Mouse (Mus musculus) liver, adult 2 months (tissue): ENCODE data around the gene A630010A05Rik. TPM values are rescaled to one million over a fixed set of nuclear protein-coding genes. Genes with fewer than 3 reads are reported as not detected.
"Not testable (repeated sequence)": the region's sequence is repeated elsewhere in the genome, so short reads cannot be mapped to it uniquely, and the experiment has no call there.

ENCODE experiments used
- DNase-seq: peaks from one replicate; pipeline ENCODE4 v3.0.0-alpha.2; 2011; ENCODE audit warnings: low read depth, low spot score; ENCODE audit errors: extremely low read depth
- H3K27ac ChIP-seq: fragments of 200-500 bp; replicated peaks from 2 replicates; pipeline ENCODE4 v1.5.1; 2012; ENCODE audit warnings: low read depth, mild to moderate bottlenecking, control low read depth, inconsistent platforms, low read length; ENCODE audit not compliant: insufficient read depth
- H3K27me3 ChIP-seq: fragments of 200-500 bp; 2 replicates; pipeline ENCODE4 v1.6.1; 2012; ENCODE audit warnings: mild to moderate bottlenecking, moderate library complexity, low read length, inconsistent platforms; ENCODE audit not compliant: control insufficient read depth, insufficient read depth
- H3K36me3 ChIP-seq: fragments of 200-500 bp; 2 replicates; pipeline ENCODE4 v1.6.1; 2012; ENCODE audit warnings: low read length, inconsistent platforms; ENCODE audit not compliant: control insufficient read depth, insufficient read depth
- H3K4me1 ChIP-seq: fragments of 200-500 bp; 2 replicates; pipeline ENCODE4 v1.6.1; 2011; ENCODE audit warnings: low read length; ENCODE audit not compliant: control insufficient read depth, insufficient read depth
- H3K4me3 ChIP-seq: fragments of 200-500 bp; 2 replicates; pipeline ENCODE4 v1.5.1; 2011; ENCODE audit warnings: low read depth, mild to moderate bottlenecking, control low read depth, low read length, moderate library complexity; ENCODE audit not compliant: insufficient read depth
- H3K79me2 ChIP-seq: fragments of 200-500 bp; 2 replicates; pipeline ENCODE4 v1.6.1; 2012; ENCODE audit warnings: inconsistent platforms, mild to moderate bottlenecking, low read length, moderate library complexity; ENCODE audit not compliant: control insufficient read depth, insufficient read depth
- H3K9ac ChIP-seq: fragments of 200-500 bp; 2 replicates; pipeline ENCODE4 v1.6.1; 2012; ENCODE audit warnings: low read depth, mild to moderate bottlenecking, control low read depth, inconsistent platforms, low read length
- CTCF ChIP-seq: fragments of 200-500 bp; IDR thresholded peaks from 2 replicates; pipeline ENCODE4 v1.5.1; 2011; ENCODE audit warnings: low read depth, low read length, control low read depth
- POLR2A ChIP-seq: fragments of 200-500 bp; IDR thresholded peaks from 2 replicates; pipeline ENCODE4 v1.6.1; 2011; ENCODE audit warnings: low read length, control low read depth; ENCODE audit not compliant: insufficient read depth; ENCODE audit errors: extremely low read depth
- WGBS: fragments of 180-500 bp; shearing (Covaris S2); methylation state at CpG from one replicate; pipeline ENCODE4 v1.1.7; 2018; 5-methylcytosine and 5-hydroxymethylcytosine counted together
- polyA plus RNA-seq: library from polyadenylated mRNA; depleted of rRNA; stranded (reverse); fragments of >200 nt; gene quantifications from 2 replicates; pipeline ENCODE4 v1.2.3, GENCODE M21; 2012; rRNA removed
- total RNA-seq: library from RNA; depleted of rRNA; stranded (reverse); fragments of >200 nt; gene quantifications from 2 replicates; pipeline ENCODE4 v1.2.3, GENCODE M21; 2014; rRNA removed

The A630010A05Rik gene
- not detected in 2 replicates for total RNA-seq
- not detected in 2 replicates for polyA plus RNA-seq

DNA sequence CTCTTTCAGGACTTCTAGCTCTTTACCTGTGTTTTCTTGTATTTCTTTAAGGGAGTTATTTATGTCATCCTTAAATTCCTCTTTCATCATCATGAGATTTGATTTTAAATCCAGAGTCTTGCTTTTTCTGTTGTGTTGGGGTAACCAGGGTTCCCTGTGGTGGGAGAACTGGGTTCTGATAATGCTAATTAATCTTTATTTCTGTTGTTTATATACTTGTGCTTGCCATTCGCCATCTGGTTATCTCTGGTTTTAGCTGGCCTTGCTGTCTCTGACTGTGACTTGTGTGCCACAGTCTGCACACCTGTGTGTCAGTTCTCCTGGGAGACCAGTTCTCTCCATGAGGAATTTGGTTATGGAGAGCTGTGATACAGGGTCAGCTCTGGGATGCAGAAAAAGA is at the start of gene A630010A05Rik:
Gene A630010A05Rik (plus strand): TSS at position 301 of the 400 bp plus-strand sequence.
- 76% methylated on average over 1 of the region's 1 CpGs for WGBS

DNA sequence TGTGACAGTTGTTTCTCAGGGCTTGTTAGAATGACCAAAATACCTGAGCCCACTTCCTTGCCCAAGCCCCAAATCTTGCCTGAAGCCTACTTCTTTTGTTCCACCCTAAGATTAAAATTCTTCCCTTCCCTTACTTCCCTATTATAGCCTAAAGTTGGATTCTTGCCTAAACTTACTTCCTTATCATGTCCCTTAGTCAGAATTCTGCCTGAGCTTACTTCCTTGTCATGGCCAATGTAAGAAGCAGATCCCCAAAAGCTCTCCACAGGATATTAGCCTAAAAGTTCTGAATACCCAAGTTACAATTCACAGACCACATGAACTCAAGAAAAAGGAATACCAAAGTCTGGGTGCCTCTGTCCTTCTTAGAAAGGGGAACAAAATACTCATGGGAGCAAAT is 26.4 kb upstream of the A630010A05Rik start:
- no peaks in the 10 kb centered on the region for H3K4me1 ChIP-seq

More for the DNA sequence above, at the start of gene A630010A05Rik:
- H3K27ac ChIP-seq: no peak within 1 kb of the TSS
- H3K79me2 ChIP-seq: no peaks in the 10 kb centered on the region
- no peaks in the 10 kb centered on the region for H3K4me1 ChIP-seq
- H3K9ac ChIP-seq: no peak within 1 kb of the TSS
- H3K27me3 ChIP-seq: no peaks in the 10 kb centered on the region
- H3K4me3 ChIP-seq: no peak within 1 kb of the TSS
- DNase-seq: no peak
- TF ChIP-seq POLR2A: no peak
- TF ChIP-seq CTCF: no peak
- no peaks in the 10 kb centered on the region for H3K36me3 ChIP-seq

DNA sequence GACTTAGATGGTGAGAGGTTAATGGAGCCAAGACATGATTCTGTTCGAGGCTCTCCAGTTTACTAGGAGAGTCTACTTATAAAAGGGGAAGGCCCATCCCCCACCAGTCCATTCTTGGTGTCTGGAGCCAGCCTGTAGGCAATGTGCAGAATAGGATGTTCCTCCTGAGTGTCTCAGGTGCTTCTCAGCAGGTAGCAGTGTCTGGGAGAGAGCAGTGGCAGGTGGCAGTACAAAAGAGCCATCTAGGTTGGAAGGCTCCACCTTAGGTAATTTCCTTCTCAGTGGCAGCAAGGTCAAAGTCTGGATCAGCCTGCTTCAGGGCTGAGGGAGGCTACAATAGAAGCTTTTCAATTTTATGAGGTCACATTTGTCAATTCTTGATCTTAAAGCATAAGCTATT is 4.9 kb upstream of the A630010A05Rik start:
- H3K27ac ChIP-seq, H3K36me3 ChIP-seq, H3K79me2 ChIP-seq, H3K9ac ChIP-seq, H3K4me1 ChIP-seq, H3K4me3 ChIP-seq, H3K27me3 ChIP-seq, DNase-seq: not testable (repeated sequence)
- WGBS: 55% methylated on average over 1 of the region's 1 CpGs

More for the DNA sequence above, 26.4 kb upstream of the A630010A05Rik start:
- TF ChIP-seq POLR2A: no peak
- TF ChIP-seq CTCF: no peak
- no peak overlapping the region for H3K9ac ChIP-seq
- H3K36me3 ChIP-seq: no peaks in the 10 kb centered on the region
- no peaks in the 10 kb centered on the region for H3K79me2 ChIP-seq
- no peak overlapping the region for H3K27ac ChIP-seq
- no peaks in the 10 kb centered on the region for H3K27me3 ChIP-seq
- DNase-seq: peak; percentile 7
- no peak overlapping the region for H3K4me3 ChIP-seq

Other genes with a start within 250 kb of the A630010A05Rik start
- gene Fopnl, start 244.9 kb upstream of the A630010A05Rik start, total RNA-seq: 33.1 and 36.6 TPM in 2 replicates
- 14.8 and 14.9 TPM in 2 replicates for gene Fopnl, start 244.9 kb upstream of the A630010A05Rik start, polyA plus RNA-seq
- 1.3 and 2.3 TPM in 2 replicates for gene Abcc1, start 200.8 kb upstream of the A630010A05Rik start, total RNA-seq
- gene Abcc1, start 200.8 kb upstream of the A630010A05Rik start, polyA plus RNA-seq: 1.1 and 1.6 TPM in 2 replicates